Mouse (Mus musculus) heart, adult 2 months (tissue): ENCODE measurements around the gene Rgs7. TPM values are rescaled to one million over a fixed set of nuclear protein-coding genes. Genes with fewer than 3 reads are reported as not detected.

Experiments
- DNase-seq, 2 experiments: peaks; one replicate each; pipeline ENCODE4 v3.0.0; 2021
- H3K27ac ChIP-seq: fragments of 200-600 bp; 2 replicates; pipeline ENCODE4 v1.8.1; 2022
- H3K27me3 ChIP-seq: fragments of 200-500 bp; 2 replicates; pipeline ENCODE4 v1.6.1; 2012; ENCODE audit warnings: mild to moderate bottlenecking, low read length, inconsistent platforms, mixed read lengths; ENCODE audit not compliant: control insufficient read depth, insufficient read depth
- H3K36me3 ChIP-seq: fragments of 200-500 bp; 2 replicates; pipeline ENCODE4 v1.6.1; 2012; ENCODE audit warnings: low read length, inconsistent platforms; ENCODE audit not compliant: control insufficient read depth, insufficient read depth
- H3K4me1 ChIP-seq: fragments of 200-500 bp; 2 replicates; pipeline ENCODE4 v1.6.1; 2011; ENCODE audit warnings: low read length; ENCODE audit not compliant: control insufficient read depth, insufficient read depth
- H3K4me3 ChIP-seq: fragments of 200-600 bp; 2 replicates; pipeline ENCODE4 v1.8.1; 2022
- H3K79me2 ChIP-seq: fragments of 200-500 bp; replicated peaks from 2 replicates; pipeline ENCODE4 v1.6.1; 2012; ENCODE audit warnings: mild to moderate bottlenecking, inconsistent platforms, low read length, moderate library complexity, mixed read lengths; ENCODE audit not compliant: control insufficient read depth, insufficient read depth
- H3K9ac ChIP-seq: fragments of 200-500 bp; 2 replicates; pipeline ENCODE4 v1.6.1; 2012; ENCODE audit warnings: low read depth, mild to moderate bottlenecking, control low read depth, inconsistent platforms, low read length, mixed read lengths
- CTCF ChIP-seq: fragments of 200-600 bp; IDR thresholded peaks from 2 replicates; pipeline ENCODE4 v1.8.1; 2022; ENCODE audit warnings: antibody characterized with exemption, mild to moderate bottlenecking, moderate library complexity
- EP300 ChIP-seq: fragments of 200-500 bp; IDR thresholded peaks from 2 replicates; pipeline ENCODE4 v1.6.1; 2011; ENCODE audit warnings: low read depth, low read length, control low read depth; ENCODE audit not compliant: insufficient read depth
- POLR2A ChIP-seq: fragments of 200-500 bp; IDR thresholded peaks from 2 replicates; pipeline ENCODE4 v1.6.1; 2011; ENCODE audit warnings: mild to moderate bottlenecking, low read depth, low read length, control low read depth; ENCODE audit not compliant: insufficient read depth
- WGBS: fragments of 180-500 bp; shearing (Covaris S2); methylation state at CpG from one replicate; pipeline ENCODE4 v1.1.7; 2018; 5-methylcytosine and 5-hydroxymethylcytosine counted together
- intact Hi-C: fragments of 180-260 bp; cut with DNase I; formaldehyde crosslinking; loops from one replicate; pipeline ENCODE4 v1.15.1; 2025
- polyA plus RNA-seq: library from polyadenylated mRNA; depleted of rRNA; stranded (reverse); fragments of >200 nt; gene quantifications from 2 replicates; pipeline ENCODE4 v1.2.3, GENCODE M21; 2012
- total RNA-seq, 2 experiments: library from RNA; stranded (reverse); gene quantifications; 2 replicates each; pipeline ENCODE4 v1.2.3; 2021

The Rgs7 gene
- total and polyA plus RNA-seq, 3 experiments = 1.3 to 3.0 (median 1.8) TPM

DNA sequence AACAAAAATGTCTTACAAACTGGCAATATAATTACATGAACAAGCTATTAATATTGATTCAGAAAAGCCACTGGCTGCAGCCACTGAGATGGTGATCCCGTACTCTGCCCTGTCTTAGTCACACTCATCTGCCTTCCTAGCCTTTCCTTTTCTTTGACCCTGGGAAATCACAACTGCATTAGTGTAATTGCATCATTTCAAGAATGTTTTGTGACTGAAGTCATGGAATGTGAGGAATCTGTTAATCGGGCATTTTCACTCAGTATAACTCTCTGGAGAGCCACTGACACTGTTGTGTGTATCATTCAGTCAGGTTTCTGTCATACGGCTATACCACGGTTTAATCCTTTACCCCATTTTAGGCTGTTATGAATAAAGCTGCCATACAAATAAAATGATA lies 156.1 kb downstream of the Rgs7 start:
- peaks cover 3% of the 10 kb centered on the region; the same call in 1 of the 2 replicates for H3K4me1 ChIP-seq
- no peaks in the 10 kb centered on the region for H3K36me3 ChIP-seq
- no peaks in the 10 kb centered on the region for H3K79me2 ChIP-seq
- no peak for TF ChIP-seq POLR2A
- TF ChIP-seq EP300 = no peak
- TF ChIP-seq CTCF = no peak
- intact Hi-C loops = no loop called here
- 61% methylated on average over 4 of the region's 4 CpGs for WGBS
- no peak overlapping the region for H3K4me3 ChIP-seq
- H3K9ac ChIP-seq = no peak overlapping the region
- no peak for DNase-seq
- H3K27me3 ChIP-seq = no peaks in the 10 kb centered on the region
- no peak overlapping the region for H3K27ac ChIP-seq

GRCm38 (mm10) chr1:175333041-175333854 lies 159.1 kb downstream of the Rgs7 start:
- H3K36me3 ChIP-seq = no peaks in the 10 kb centered on the region
- H3K27ac ChIP-seq = no peak overlapping the region
- DNase-seq = no peak
- no peak overlapping the region for H3K9ac ChIP-seq
- H3K79me2 ChIP-seq = no peaks in the 10 kb centered on the region
- 66% methylated on average over 9 of the region's 9 CpGs for WGBS
- H3K27me3 ChIP-seq = no peaks in the 10 kb centered on the region
- peaks cover 3% of the 10 kb centered on the region; the same call in 1 of the 2 replicates for H3K4me1 ChIP-seq
- H3K4me3 ChIP-seq = no peak overlapping the region
- intact Hi-C loops = no loop called here
- no peak for TF ChIP-seq CTCF

- no peak overlapping the region for H3K4me3 ChIP-seq
- H3K36me3 ChIP-seq = no peaks in the 10 kb centered on the region
- no peak for TF ChIP-seq CTCF
- TF ChIP-seq EP300 = no peak
- no peak for TF ChIP-seq POLR2A
- no peak overlapping the region for H3K27ac ChIP-seq
- H3K4me1 ChIP-seq = peaks cover 3% of the 10 kb centered on the region; the same call in 1 of the 2 replicates
- WGBS = 83% methylated on average over 3 of the region's 3 CpGs
- intact Hi-C loops = no loop called here
- DNase-seq = no peak
- no peak overlapping the region for H3K9ac ChIP-seq
- H3K27me3 ChIP-seq = no peaks in the 10 kb centered on the region
- no peaks in the 10 kb centered on the region for H3K79me2 ChIP-seq
Observed at GRCm38 (mm10) chr1:175329934-175330471, 162.3 kb downstream of the Rgs7 start.

- intact Hi-C loops = no loop called here
- no peaks in the 10 kb centered on the region for H3K36me3 ChIP-seq
- no peak overlapping the region for H3K9ac ChIP-seq
- no peak for DNase-seq
- H3K4me1 ChIP-seq = no peaks in the 10 kb centered on the region
- no peaks in the 10 kb centered on the region for H3K27me3 ChIP-seq
- TF ChIP-seq EP300 (no peak), CTCF (no peak), POLR2A (no peak)
- no peak overlapping the region for H3K27ac ChIP-seq
- no peak overlapping the region for H3K4me3 ChIP-seq
- H3K79me2 ChIP-seq = no peaks in the 10 kb centered on the region
Observed at GRCm38 (mm10) chr1:175322781-175323180, 169.5 kb downstream of the Rgs7 start.

- Histone ChIP-seq H3K36me3 (no peaks in the 10 kb centered on the region), H3K27ac (no peak overlapping the region), H3K4me1 (no peaks in the 10 kb centered on the region), H3K9ac (no peak overlapping the region), H3K27me3 (no peaks in the 10 kb centered on the region), H3K4me3 (no peak overlapping the region), H3K79me2 (no peaks in the 10 kb centered on the region)
- TF ChIP-seq CTCF (no peak), POLR2A (no peak), EP300 (no peak)
- 86% methylated on average over 9 of the region's 9 CpGs for WGBS
- intact Hi-C loops = no loop called here
- DNase-seq = no peak
Observed at GRCm38 (mm10) chr1:175319205-175319604, 173.1 kb downstream of the Rgs7 start.

GRCm38 (mm10) chr1:175317264-175317663 lies 175.0 kb downstream of the Rgs7 start:
- intact Hi-C loops = no loop called here
- H3K79me2 ChIP-seq = no peaks in the 10 kb centered on the region
- no peaks in the 10 kb centered on the region for H3K27me3 ChIP-seq
- TF ChIP-seq EP300 (no peak), CTCF (no peak), POLR2A (no peak)
- H3K27ac ChIP-seq = no peak overlapping the region
- H3K4me1 ChIP-seq = no peaks in the 10 kb centered on the region
- no peak overlapping the region for H3K4me3 ChIP-seq
- no peak for DNase-seq
- no peaks in the 10 kb centered on the region for H3K36me3 ChIP-seq
- 13% methylated on average over 1 of the region's 1 CpGs for WGBS
- H3K9ac ChIP-seq = no peak overlapping the region
